Mouse (Mus musculus): ENCODE measurements around the gene Col4a4. TPM values are rescaled to one million over a fixed set of nuclear protein-coding genes. Genes with fewer than 3 reads are reported as not detected.

The Col4a4 gene
- polyA plus RNA-seq, 1 experiment from 2014 or later, result 0.19 TPM

- Histone ChIP-seq H3K4me1 (ENCODE audit: control insufficient read depth, insufficient read depth, low read length) (0 out of 2 replicates have a peak, but pooled peaks cover 4% of the 10 kb centered on the region), H3K27me3 (replicated peaks; ENCODE audit: control insufficient read depth, insufficient read depth, low read length) (no peaks in the 10 kb centered on the region), H3K9ac (ENCODE audit: low read depth, low read length) (no peak overlapping the region), H3K36me3 (ENCODE audit: control insufficient read depth, insufficient read depth, low read length) (no peaks in the 10 kb centered on the region), H3K9me3 (ENCODE audit: control insufficient read depth, low read length) (no peaks in the 10 kb centered on the region), H3K4me3 (ENCODE audit: low read depth, low read length) (no peak overlapping the region), H3K27ac (replicated peaks; ENCODE audit: low read depth, low read length) (peak overlapping the region; percentile 49; the same call in 1 of the 2 replicates), H3K4me2 (ENCODE audit: low read depth, low read length) (peak overlapping the region; percentile 18; the same call in 1 of the 2 replicates)
- ATAC-seq (ENCODE audit: low read depth) (peak; percentile 87), DNase-seq (ENCODE audit: low spot score) (peak; percentile 87)
- WGBS, result 8% methylated on average over 9 of the region's 9 CpGs
Measured at GRCm38 (mm10) chr1:82476746-82477145, 109.9 kb downstream of the Col4a4 start.

- H3K27ac ChIP-seq (replicated peaks; ENCODE audit: low read depth, low read length), result peak overlapping the region; percentile 49; the same call in 1 of the 2 replicates
- 22% methylated on average over 11 of the region's 11 CpGs for WGBS
- peak; percentile 34; the same call in 1 of the 2 replicates for ATAC-seq (ENCODE audit: low read depth)
Measured at GRCm38 (mm10) chr1:82476256-82476655, 110.4 kb downstream of the Col4a4 start.

GRCm38 (mm10) chr1:82475821-82476220 lies 110.8 kb downstream of the Col4a4 start:
- DNase-seq (ENCODE audit: low spot score) (no peak), ATAC-seq (ENCODE audit: low read depth) (no peak)
- Histone ChIP-seq H3K4me3 (ENCODE audit: low read depth, low read length) (no peak overlapping the region), H3K4me1 (ENCODE audit: control insufficient read depth, insufficient read depth, low read length) (0 out of 2 replicates have a peak, but pooled peaks cover 4% of the 10 kb centered on the region), H3K9ac (ENCODE audit: low read depth, low read length) (no peak overlapping the region), H3K4me2 (ENCODE audit: low read depth, low read length) (peak overlapping the region; percentile 18; the same call in 1 of the 2 replicates), H3K9me3 (ENCODE audit: control insufficient read depth, low read length) (no peaks in the 10 kb centered on the region), H3K36me3 (ENCODE audit: control insufficient read depth, insufficient read depth, low read length) (no peaks in the 10 kb centered on the region), H3K27ac (replicated peaks; ENCODE audit: low read depth, low read length) (no peak overlapping the region), H3K27me3 (replicated peaks; ENCODE audit: control insufficient read depth, insufficient read depth, low read length) (no peaks in the 10 kb centered on the region)
- WGBS, result 59% methylated on average over 4 of the region's 4 CpGs

More at GRCm38 (mm10) chr1:82476256-82476655, 110.4 kb downstream of the Col4a4 start:
- Histone ChIP-seq H3K27me3 (replicated peaks; ENCODE audit: control insufficient read depth, insufficient read depth, low read length) (no peaks in the 10 kb centered on the region), H3K4me1 (ENCODE audit: control insufficient read depth, insufficient read depth, low read length) (0 out of 2 replicates have a peak, but pooled peaks cover 4% of the 10 kb centered on the region), H3K4me3 (ENCODE audit: low read depth, low read length) (no peak overlapping the region), H3K36me3 (ENCODE audit: control insufficient read depth, insufficient read depth, low read length) (no peaks in the 10 kb centered on the region), H3K4me2 (ENCODE audit: low read depth, low read length) (peak overlapping the region; percentile 18; the same call in 1 of the 2 replicates), H3K9ac (ENCODE audit: low read depth, low read length) (no peak overlapping the region), H3K9me3 (ENCODE audit: control insufficient read depth, low read length) (no peaks in the 10 kb centered on the region)
- DNase-seq (ENCODE audit: low spot score), result peak; percentile 41

- H3K9ac ChIP-seq (ENCODE audit: low read depth, low read length), result no peak overlapping the region
- H3K36me3 ChIP-seq (ENCODE audit: control insufficient read depth, insufficient read depth, low read length), result no peaks in the 10 kb centered on the region
- H3K4me1 ChIP-seq (ENCODE audit: control insufficient read depth, insufficient read depth, low read length), result 0 out of 2 replicates have a peak, but pooled peaks cover 4% of the 10 kb centered on the region
- H3K4me2 ChIP-seq (ENCODE audit: low read depth, low read length), result no peak overlapping the region
- no peak overlapping the region for H3K27ac ChIP-seq (replicated peaks; ENCODE audit: low read depth, low read length)
- H3K9me3 ChIP-seq (ENCODE audit: control insufficient read depth, low read length), result no peaks in the 10 kb centered on the region
- 76% methylated on average over 5 of the region's 5 CpGs for WGBS
- ATAC-seq (ENCODE audit: low read depth) (no peak), DNase-seq (ENCODE audit: low spot score) (no peak)
- no peaks in the 10 kb centered on the region for H3K27me3 ChIP-seq (replicated peaks; ENCODE audit: control insufficient read depth, insufficient read depth, low read length)
- H3K4me3 ChIP-seq (ENCODE audit: low read depth, low read length), result no peak overlapping the region
Measured at GRCm38 (mm10) chr1:82475254-82475653, 111.4 kb downstream of the Col4a4 start.

- H3K9ac ChIP-seq (ENCODE audit: low read depth, low read length), result no peak overlapping the region
- no peak overlapping the region for H3K4me3 ChIP-seq (ENCODE audit: low read depth, low read length)
- WGBS, result 44% methylated on average over 4 of the region's 4 CpGs
- ATAC-seq (ENCODE audit: low read depth) (no peak), DNase-seq (ENCODE audit: low spot score) (no peak)
- no peaks in the 10 kb centered on the region for H3K36me3 ChIP-seq (ENCODE audit: control insufficient read depth, insufficient read depth, low read length)
- H3K9me3 ChIP-seq (ENCODE audit: control insufficient read depth, low read length), result no peaks in the 10 kb centered on the region
- H3K27ac ChIP-seq (replicated peaks; ENCODE audit: low read depth, low read length), result no peak overlapping the region
- no peaks in the 10 kb centered on the region for H3K27me3 ChIP-seq (replicated peaks; ENCODE audit: control insufficient read depth, insufficient read depth, low read length)
- H3K4me1 ChIP-seq (ENCODE audit: control insufficient read depth, insufficient read depth, low read length), result 0 out of 2 replicates have a peak, but pooled peaks cover 4% of the 10 kb centered on the region
- no peak overlapping the region for H3K4me2 ChIP-seq (ENCODE audit: low read depth, low read length)
Measured at GRCm38 (mm10) chr1:82474461-82474961, 112.1 kb downstream of the Col4a4 start.

GRCm38 (mm10) chr1:82473467-82473866 lies 113.2 kb downstream of the Col4a4 start:
- 0 out of 2 replicates have a peak, but pooled peaks cover 4% of the 10 kb centered on the region for H3K4me1 ChIP-seq (ENCODE audit: control insufficient read depth, insufficient read depth, low read length)
- ATAC-seq (ENCODE audit: low read depth) (no peak), DNase-seq (ENCODE audit: low spot score) (no peak)
- H3K27ac ChIP-seq (replicated peaks; ENCODE audit: low read depth, low read length), result no peak overlapping the region
- H3K4me2 ChIP-seq (ENCODE audit: low read depth, low read length), result no peak overlapping the region
- no peak overlapping the region for H3K4me3 ChIP-seq (ENCODE audit: low read depth, low read length)
- H3K27me3 ChIP-seq (replicated peaks; ENCODE audit: control insufficient read depth, insufficient read depth, low read length), result no peaks in the 10 kb centered on the region
- no peaks in the 10 kb centered on the region for H3K9me3 ChIP-seq (ENCODE audit: control insufficient read depth, low read length)
- H3K36me3 ChIP-seq (ENCODE audit: control insufficient read depth, insufficient read depth, low read length), result no peaks in the 10 kb centered on the region
- H3K9ac ChIP-seq (ENCODE audit: low read depth, low read length), result no peak overlapping the region

- Histone ChIP-seq H3K4me1 (ENCODE audit: control insufficient read depth, insufficient read depth, low read length) (no peaks in the 10 kb centered on the region), H3K9me3 (ENCODE audit: control insufficient read depth, low read length) (no peaks in the 10 kb centered on the region), H3K4me2 (ENCODE audit: low read depth, low read length) (no peak overlapping the region), H3K27ac (replicated peaks; ENCODE audit: low read depth, low read length) (no peak overlapping the region), H3K9ac (ENCODE audit: low read depth, low read length) (no peak overlapping the region), H3K36me3 (ENCODE audit: control insufficient read depth, insufficient read depth, low read length) (no peaks in the 10 kb centered on the region), H3K4me3 (ENCODE audit: low read depth, low read length) (no peak overlapping the region), H3K27me3 (replicated peaks; ENCODE audit: control insufficient read depth, insufficient read depth, low read length) (no peaks in the 10 kb centered on the region)
- ATAC-seq (ENCODE audit: low read depth), result no peak
- 93% methylated on average over 10 of the region's 10 CpGs for WGBS
- no peak for DNase-seq (ENCODE audit: low spot score)
Measured at GRCm38 (mm10) chr1:82470516-82471225, 116.0 kb downstream of the Col4a4 start.

GRCm38 (mm10) chr1:82468872-82469271 lies 117.8 kb downstream of the Col4a4 start:
- 73% methylated on average over 6 of the region's 6 CpGs for WGBS
- no peaks in the 10 kb centered on the region for H3K27me3 ChIP-seq (replicated peaks; ENCODE audit: control insufficient read depth, insufficient read depth, low read length)
- ATAC-seq (ENCODE audit: low read depth) (no peak), DNase-seq (ENCODE audit: low spot score) (no peak)
- no peak overlapping the region for H3K4me3 ChIP-seq (ENCODE audit: low read depth, low read length)
- no peak overlapping the region for H3K9ac ChIP-seq (ENCODE audit: low read depth, low read length)
- no peak overlapping the region for H3K27ac ChIP-seq (replicated peaks; ENCODE audit: low read depth, low read length)
- no peak overlapping the region for H3K4me2 ChIP-seq (ENCODE audit: low read depth, low read length)
- no peaks in the 10 kb centered on the region for H3K9me3 ChIP-seq (ENCODE audit: control insufficient read depth, low read length)
- H3K4me1 ChIP-seq (ENCODE audit: control insufficient read depth, insufficient read depth, low read length), result no peaks in the 10 kb centered on the region
- H3K36me3 ChIP-seq (ENCODE audit: control insufficient read depth, insufficient read depth, low read length), result no peaks in the 10 kb centered on the region
